Mouse (Mus musculus) heart, postnatal 0 days (tissue): Measurements from ENCODE around the gene Hspa4. TPM values are rescaled to one million over a fixed set of nuclear protein-coding genes. Genes with fewer than 3 reads are reported as not detected.

Experiments used
- ATAC-seq: fragments of 200-750 bp; cut with Nextera tagmentation; 2 replicates; pipeline ENCODE4 v1.8.0; 2017; ENCODE audit warnings: low read depth, moderate number of reproducible peaks, moderate library complexity; ENCODE audit not compliant: insufficient read depth
- DNase-seq: peaks from one replicate; pipeline ENCODE4 v3.0.0-alpha.2; 2016; ENCODE audit warnings: low spot score
- H3K27ac ChIP-seq: fragments of 300-500 bp; sonication (generic); 2 replicates; pipeline ENCODE4 v1.5.1; 2014; ENCODE audit warnings: low read depth, mild to moderate bottlenecking
- H3K27me3 ChIP-seq: fragments of 300-500 bp; sonication (generic); 2 replicates; pipeline ENCODE4 v1.6.1; 2014; ENCODE audit warnings: low read length, mixed read lengths; ENCODE audit not compliant: control insufficient read depth, insufficient read depth
- H3K36me3 ChIP-seq: fragments of 300-500 bp; sonication (generic); replicated peaks from 2 replicates; pipeline ENCODE4 v1.6.1; 2014; ENCODE audit warnings: low read length, mixed read lengths; ENCODE audit not compliant: control insufficient read depth, insufficient read depth
- H3K4me1 ChIP-seq: fragments of 300-500 bp; sonication (generic); 2 replicates; pipeline ENCODE4 v1.6.1; 2014; ENCODE audit warnings: antibody characterized with exemption; ENCODE audit not compliant: control insufficient read depth, insufficient read depth
- H3K4me2 ChIP-seq: fragments of 300-500 bp; sonication (generic); 2 replicates; pipeline ENCODE4 v1.6.1; 2014; ENCODE audit warnings: low read depth, mild to moderate bottlenecking, low read length, moderate library complexity
- H3K4me3 ChIP-seq: fragments of 300-500 bp; sonication (generic); 2 replicates; pipeline ENCODE4 v1.5.1; 2014; ENCODE audit warnings: low read depth, low read length
- H3K9ac ChIP-seq: fragments of 300-500 bp; sonication (generic); replicated peaks from 2 replicates; pipeline ENCODE4 v1.6.1; 2014; ENCODE audit warnings: low read depth, low read length, mixed read lengths
- H3K9me3 ChIP-seq: fragments of 300-500 bp; sonication (generic); replicated peaks from 2 replicates; pipeline ENCODE4 v1.6.1; 2016; ENCODE audit warnings: low read length; ENCODE audit not compliant: control insufficient read depth
- CTCF ChIP-seq: IDR thresholded peaks from 2 replicates; pipeline ENCODE4 v1.5.1; 2016; ENCODE audit warnings: antibody characterized with exemption, control low read depth, low read depth
- EP300 ChIP-seq: IDR thresholded peaks from 2 replicates; pipeline ENCODE4 v1.6.1; 2016; ENCODE audit warnings: antibody characterized with exemption, low read depth
- WGBS: fragments of 180-500 bp; shearing (Covaris S2); extraction: QIAGEN DNeasy Blood & Tissue Kit; methylation state at CpG from one replicate; pipeline ENCODE4 v1.1.7; 2014; 5-methylcytosine and 5-hydroxymethylcytosine counted together
- polyA plus RNA-seq: library from polyadenylated mRNA; unstranded; fragments of >200 nt; fragmentation: Nextera tagmentation; extraction: Ambion mirVana; gene quantifications from 2 replicates; pipeline ENCODE4 v1.2.1, GENCODE M21; 2015
- total RNA-seq: library from RNA; depleted of rRNA; stranded (reverse); fragments of >200 nt; gene quantifications from 2 replicates; pipeline ENCODE4 v1.2.3, GENCODE M21; 2014; ENCODE audit warnings: low replicate concordance

Hspa4 gene
- total and polyA plus RNA-seq, 2 experiments from 2014 or later = 64.3 to 75.6 TPM

DNA sequence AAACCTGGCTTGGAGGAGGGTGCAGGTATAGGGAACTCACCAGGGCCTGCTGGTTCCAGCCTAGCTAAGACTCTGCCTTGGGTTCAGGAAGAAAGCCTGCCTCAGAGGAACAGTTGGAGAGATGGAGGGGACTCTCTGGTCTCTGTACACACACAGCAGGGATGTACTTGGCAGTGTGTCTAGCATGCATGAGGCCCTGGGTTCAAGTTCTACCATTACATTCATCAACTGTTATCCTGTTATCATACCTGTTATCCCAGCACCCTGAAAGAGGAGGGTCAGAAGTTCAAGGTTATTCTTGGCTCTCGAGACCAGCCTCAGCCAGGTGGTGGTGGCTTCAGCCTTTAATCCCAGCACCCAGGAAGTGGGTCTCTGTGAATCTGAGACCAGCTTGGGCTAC is 36.7 kb upstream of the Hspa4 start:
- WGBS = 42% methylated on average over 1 of the region's 1 CpGs
- ATAC-seq = no peak

DNA sequence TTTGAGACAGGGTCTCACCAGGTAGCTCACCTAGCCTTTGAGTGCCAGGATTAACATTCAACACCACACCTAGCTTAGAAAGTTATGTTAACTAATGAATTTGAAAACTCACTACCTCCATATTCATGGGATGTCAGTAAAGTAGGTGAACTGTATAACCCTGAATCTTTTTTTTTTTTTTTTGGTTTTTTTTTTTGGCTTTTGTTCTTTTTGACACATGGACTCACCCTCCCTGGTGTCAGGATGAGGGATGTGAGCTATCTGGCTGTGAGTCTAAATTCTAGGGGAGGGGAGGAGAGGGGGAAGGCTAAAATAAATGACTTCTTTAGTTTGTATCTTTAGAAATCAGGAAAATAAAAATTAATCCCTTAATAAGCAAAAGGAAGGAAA is 35.9 kb upstream of the Hspa4 start:
- TF ChIP-seq EP300 = no peak
- no peak for TF ChIP-seq CTCF
- H3K9ac ChIP-seq = no peak overlapping the region
- ATAC-seq (no peak), DNase-seq (no peak)
- no peak overlapping the region for H3K27ac ChIP-seq
- H3K4me2 ChIP-seq = no peak overlapping the region
- H3K27me3 ChIP-seq = no peaks in the 10 kb centered on the region
- H3K9me3 ChIP-seq = no peaks in the 10 kb centered on the region
- H3K4me3 ChIP-seq = no peak overlapping the region
- H3K4me1 ChIP-seq = no peaks in the 10 kb centered on the region
- H3K36me3 ChIP-seq = peaks cover 19% of the 10 kb centered on the region

More for the DNA sequence above, 36.7 kb upstream of the Hspa4 start:
- Histone ChIP-seq H3K27ac (no peak overlapping the region), H3K36me3 (peaks cover 12% of the 10 kb centered on the region), H3K4me3 (no peak overlapping the region), H3K9ac (no peak overlapping the region), H3K4me2 (no peak overlapping the region), H3K4me1 (no peaks in the 10 kb centered on the region), H3K9me3 (no peaks in the 10 kb centered on the region), H3K27me3 (no peaks in the 10 kb centered on the region)
- TF ChIP-seq EP300 (no peak), CTCF (no peak)
- DNase-seq = no peak

DNA sequence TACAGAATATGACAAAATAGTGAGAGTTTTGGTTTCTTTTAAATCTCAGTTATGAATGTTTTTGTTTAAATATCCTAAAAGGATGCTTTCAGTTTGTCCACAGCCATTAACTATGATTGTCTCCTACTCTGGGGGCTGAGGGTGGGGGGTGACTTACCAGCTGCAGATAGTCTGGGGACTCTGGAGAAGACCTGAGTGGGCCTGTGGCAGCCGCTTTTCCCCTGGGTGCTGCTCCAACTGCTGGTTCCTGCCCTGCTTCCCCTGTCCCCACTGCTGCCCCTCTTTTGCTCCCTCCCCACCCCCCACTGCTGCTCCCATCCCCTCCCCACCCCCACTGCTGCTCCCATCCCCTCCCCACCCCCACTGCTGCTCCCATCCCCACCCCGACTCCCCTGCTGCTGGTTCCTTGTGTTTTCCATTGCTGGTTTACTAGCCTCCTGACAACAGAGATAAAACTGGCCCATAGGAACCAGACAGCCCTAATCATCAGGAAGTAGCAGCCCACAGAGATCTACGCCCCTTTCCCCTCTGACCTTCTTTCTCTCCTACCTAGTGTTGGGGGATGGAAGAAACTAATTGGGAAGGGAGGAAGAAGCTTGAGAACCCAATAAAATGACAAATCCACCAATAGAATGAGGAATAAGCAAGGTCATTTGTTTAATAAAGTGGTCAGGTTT is 35.4 kb upstream of the Hspa4 start:
- 39% methylated on average over 3 of the region's 3 CpGs for WGBS
- H3K4me2 ChIP-seq = no peak overlapping the region

DNA sequence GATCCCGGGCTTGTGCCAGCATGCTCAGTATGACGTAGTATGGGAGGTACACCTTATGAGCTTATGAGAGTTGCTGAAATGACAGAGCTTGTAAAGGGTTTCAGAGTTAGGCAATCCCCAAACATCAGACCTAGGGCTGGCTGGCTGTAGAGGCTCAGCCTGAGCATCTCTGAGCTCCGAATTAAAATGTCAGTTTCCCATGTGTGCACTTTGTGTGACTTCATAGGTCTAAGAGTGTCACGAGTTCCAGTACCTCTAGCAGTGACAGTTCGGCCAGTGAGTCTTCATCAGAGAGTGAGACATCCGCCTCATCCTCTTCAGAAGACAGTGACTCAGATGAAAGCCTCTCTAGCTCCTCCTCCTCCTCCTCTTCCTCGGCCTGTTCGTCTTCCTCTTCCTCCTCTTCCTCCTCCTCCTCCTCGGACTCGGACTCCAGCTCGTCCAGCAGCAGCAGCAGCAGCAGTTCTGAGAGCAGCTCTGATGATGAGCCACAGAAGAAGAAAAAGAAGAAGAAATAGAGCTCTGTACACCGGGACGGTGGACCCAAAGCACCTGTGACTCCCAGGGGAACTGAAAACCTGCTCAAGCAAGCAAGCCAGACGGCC is 31.9 kb upstream of the Hspa4 start:
- Histone ChIP-seq H3K4me2 (no peak overlapping the region), H3K27ac (no peak overlapping the region), H3K36me3 (peaks cover 56% of the 10 kb centered on the region), H3K27me3 (no peaks in the 10 kb centered on the region), H3K4me3 (no peak overlapping the region), H3K9ac (no peak overlapping the region), H3K4me1 (no peaks in the 10 kb centered on the region), H3K9me3 (no peaks in the 10 kb centered on the region)
- DNase-seq = no peak
- TF ChIP-seq EP300 (no peak), CTCF (no peak)
- no peak for ATAC-seq
- 81% methylated on average over 14 of the region's 14 CpGs for WGBS

More for the DNA sequence above, 35.4 kb upstream of the Hspa4 start:
- H3K4me3 ChIP-seq = no peak overlapping the region
- no peak for DNase-seq
- no peak for ATAC-seq
- no peaks in the 10 kb centered on the region for H3K27me3 ChIP-seq
- H3K9ac ChIP-seq = no peak overlapping the region
- H3K36me3 ChIP-seq = peaks cover 24% of the 10 kb centered on the region
- TF ChIP-seq EP300 = no peak
- TF ChIP-seq CTCF = no peak
- no peaks in the 10 kb centered on the region for H3K9me3 ChIP-seq
- no peaks in the 10 kb centered on the region for H3K4me1 ChIP-seq
- H3K27ac ChIP-seq = no peak overlapping the region

- H3K27ac ChIP-seq = no peak overlapping the region
- peaks cover 58% of the 10 kb centered on the region for H3K36me3 ChIP-seq
- 93% methylated on average over 6 of the region's 6 CpGs for WGBS
- ATAC-seq (no peak), DNase-seq (no peak)
- H3K27me3 ChIP-seq = no peaks in the 10 kb centered on the region
- no peak overlapping the region for H3K4me3 ChIP-seq
- TF ChIP-seq EP300 (no peak), CTCF (no peak)
- H3K9ac ChIP-seq = no peak overlapping the region
- no peak overlapping the region for H3K4me2 ChIP-seq
- H3K9me3 ChIP-seq = no peaks in the 10 kb centered on the region
- H3K4me1 ChIP-seq = no peaks in the 10 kb centered on the region
Observed at GRCm38 (mm10) chr11:53331121-53331520, 30.9 kb upstream of the Hspa4 start.

DNA sequence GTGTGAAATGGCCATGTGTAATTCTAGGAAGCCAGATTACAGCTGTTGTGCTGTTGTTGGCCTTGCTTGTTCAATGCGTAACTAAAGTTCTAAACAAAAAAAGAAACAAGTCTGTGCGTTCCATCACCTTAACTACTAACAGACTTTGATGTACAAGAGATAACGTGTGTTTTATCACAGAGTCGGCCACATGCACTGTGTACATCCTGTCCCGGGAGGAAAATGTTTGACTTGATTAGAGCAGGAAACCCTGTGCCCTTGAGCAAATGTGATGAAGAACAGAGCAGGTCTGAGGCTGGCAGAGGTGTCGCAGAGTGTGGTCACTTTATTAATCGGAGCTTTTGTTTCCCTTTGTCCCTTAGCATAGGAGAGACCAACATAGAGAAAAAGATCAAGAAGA is 30.1 kb upstream of the Hspa4 start:
- Histone ChIP-seq H3K36me3 (peaks cover 58% of the 10 kb centered on the region), H3K9ac (no peak overlapping the region), H3K4me2 (no peak overlapping the region), H3K27ac (no peak overlapping the region), H3K9me3 (no peaks in the 10 kb centered on the region), H3K4me1 (peaks cover 2% of the 10 kb centered on the region), H3K4me3 (no peak overlapping the region), H3K27me3 (no peaks in the 10 kb centered on the region)
- ATAC-seq = no peak
- TF ChIP-seq CTCF (no peak), EP300 (no peak)
- DNase-seq = no peak
- WGBS = 61% methylated on average over 7 of the region's 7 CpGs
